Mouse (Mus musculus) ES-E14 (cell line): ENCODE measurements around the gene E2f2. TPM values are rescaled to one million over a fixed set of nuclear protein-coding genes. Genes with fewer than 3 reads are reported as not detected.

Experiments
- DNase-seq: peaks from one replicate; pipeline ENCODE4 v3.0.0-alpha.2; 2013; ENCODE audit warnings: low read depth, low spot score
- H3K27ac ChIP-seq: 2 replicates; pipeline ENCODE4 v1.5.1; 2012; ENCODE audit warnings: low read depth, mild to moderate bottlenecking, low read length, moderate library complexity, mixed read lengths; ENCODE audit not compliant: poor library complexity, insufficient read depth, severe bottlenecking
- H3K36me3 ChIP-seq: 2 replicates; pipeline ENCODE4 v1.6.1; 2012; ENCODE audit warnings: mild to moderate bottlenecking, low read length, moderate library complexity, mixed read lengths; ENCODE audit not compliant: control insufficient read depth, poor library complexity, insufficient read depth, severe bottlenecking
- H3K4me1 ChIP-seq, 2 experiments: fragments of 150-350 bp in 1 of 2; sonication (generic) in 1 of 2; 2 replicates each; pipeline ENCODE4 v1.6.1; 2012; ENCODE audit warnings: low read length in 2 of 2, mild to moderate bottlenecking in 1 of 2, mixed read lengths in 1 of 2; ENCODE audit not compliant: control insufficient read depth in 2 of 2, insufficient read depth in 2 of 2, poor library complexity in 1 of 2
- H3K4me3 ChIP-seq, 2 experiments: fragments of 150-350 bp in 1 of 2; sonication (generic) in 1 of 2; 2 replicates each; pipeline ENCODE4 v1.5.1; 2012; ENCODE audit warnings: low read length in 2 of 2, low read depth in 1 of 2, mild to moderate bottlenecking in 1 of 2, mixed read lengths in 1 of 2; ENCODE audit not compliant: insufficient read depth in 1 of 2, poor library complexity in 1 of 2, severe bottlenecking in 1 of 2
- H3K9ac ChIP-seq: 2 replicates; pipeline ENCODE4 v1.6.1; 2012; ENCODE audit warnings: low read depth, mild to moderate bottlenecking, low read length, mixed read lengths; ENCODE audit not compliant: poor library complexity, insufficient read depth, severe bottlenecking
- H3K9me3 ChIP-seq: fragments of 150-350 bp; sonication (generic); 2 replicates; pipeline ENCODE4 v1.6.1; 2012; ENCODE audit warnings: low read depth, mild to moderate bottlenecking, low read length; ENCODE audit not compliant: control insufficient read depth, insufficient read depth
- CHD2 ChIP-seq: IDR thresholded peaks from 2 replicates; pipeline ENCODE4 v1.6.1; 2014; ENCODE audit warnings: mild to moderate bottlenecking, low read depth, low read length, inconsistent platforms
- HCFC1 ChIP-seq: IDR thresholded peaks from 2 replicates; pipeline ENCODE4 v1.6.1; 2012; ENCODE audit warnings: low read length, inconsistent platforms, borderline replicate concordance; ENCODE audit not compliant: insufficient read depth
- MAFK ChIP-seq: IDR thresholded peaks from 2 replicates; pipeline ENCODE4 v1.6.1; 2014; ENCODE audit warnings: mild to moderate bottlenecking, low read depth, low read length, inconsistent platforms; ENCODE audit not compliant: insufficient read depth
- ZC3H11A ChIP-seq: IDR thresholded peaks from 2 replicates; pipeline ENCODE4 v1.6.1; 2012; ENCODE audit warnings: low read depth, mild to moderate bottlenecking, inconsistent platforms, low read length, borderline replicate concordance
- ZNF384 ChIP-seq: IDR thresholded peaks from 2 replicates; pipeline ENCODE4 v1.6.1; 2012; ENCODE audit warnings: low read depth, low read length, inconsistent platforms
- in situ Hi-C, 2 experiments: fragments of 600-800 bp; cut with MboI; formaldehyde crosslinking; loops; one replicate each; pipeline ENCODE4 v1.15.1; 2025; ENCODE audit warnings: low sequenced_read_pairs in 2 of 2, inconsistent platforms in 1 of 2; ENCODE audit not compliant: unreplicated experiment in 2 of 2
- total RNA-seq: library from RNA; depleted of rRNA; stranded (reverse); fragments of 300-350 nt; gene quantifications from 2 replicates; pipeline ENCODE4 v1.2.3, GENCODE M21; 2012

E2f2 gene
- total RNA-seq, 1 experiment, result 7.5 TPM

- DNase-seq, result no peak
- in situ Hi-C loops, result no loop called here
- no peaks in the 10 kb centered on the region for H3K36me3 ChIP-seq
- H3K4me3 ChIP-seq, result no peak overlapping the region
- no peak overlapping the region for H3K9ac ChIP-seq
- no peak for TF ChIP-seq ZC3H11A
- TF ChIP-seq ZNF384, result no peak
- no peak for TF ChIP-seq HCFC1
- no peak for TF ChIP-seq CHD2
- H3K9me3 ChIP-seq, result no peaks in the 10 kb centered on the region
- H3K27ac ChIP-seq, result no peak overlapping the region
- no peaks in the 10 kb centered on the region for H3K4me1 ChIP-seq
These were observed 46.2 kb upstream of the E2f2 start for GRCm38 (mm10) chr4:136126019-136126418.

- no peaks in the 10 kb centered on the region for H3K36me3 ChIP-seq
- no peak overlapping the region for H3K27ac ChIP-seq
- H3K9ac ChIP-seq, result no peak overlapping the region
- no peak for TF ChIP-seq MAFK
- TF ChIP-seq CHD2, result no peak
- no peak for TF ChIP-seq HCFC1
- TF ChIP-seq ZNF384, result no peak
- TF ChIP-seq ZC3H11A, result no peak
- no peak overlapping the region for H3K4me3 ChIP-seq
- H3K9me3 ChIP-seq, result no peaks in the 10 kb centered on the region
- in situ Hi-C loops, result no loop called here
- DNase-seq, result no peak
- H3K4me1 ChIP-seq, result no peaks in the 10 kb centered on the region
These were observed 44.5 kb upstream of the E2f2 start for GRCm38 (mm10) chr4:136127670-136128069.

GRCm38 (mm10) chr4:136129842-136130241 lies 42.4 kb upstream of the E2f2 start:
- H3K36me3 ChIP-seq, result no peaks in the 10 kb centered on the region
- no peak overlapping the region for H3K9ac ChIP-seq
- no peak for DNase-seq
- in situ Hi-C loops, result no loop called here
- TF ChIP-seq ZC3H11A (no peak), MAFK (no peak), ZNF384 (no peak), CHD2 (no peak), HCFC1 (no peak)
- H3K27ac ChIP-seq, result no peak overlapping the region
- H3K4me3 ChIP-seq, result no peak overlapping the region
- no peaks in the 10 kb centered on the region for H3K9me3 ChIP-seq
- H3K4me1 ChIP-seq, result peaks cover 0 to 5% of the 10 kb centered on the region in 2 experiments; a peak in 1 of 4 replicates

DNA sequence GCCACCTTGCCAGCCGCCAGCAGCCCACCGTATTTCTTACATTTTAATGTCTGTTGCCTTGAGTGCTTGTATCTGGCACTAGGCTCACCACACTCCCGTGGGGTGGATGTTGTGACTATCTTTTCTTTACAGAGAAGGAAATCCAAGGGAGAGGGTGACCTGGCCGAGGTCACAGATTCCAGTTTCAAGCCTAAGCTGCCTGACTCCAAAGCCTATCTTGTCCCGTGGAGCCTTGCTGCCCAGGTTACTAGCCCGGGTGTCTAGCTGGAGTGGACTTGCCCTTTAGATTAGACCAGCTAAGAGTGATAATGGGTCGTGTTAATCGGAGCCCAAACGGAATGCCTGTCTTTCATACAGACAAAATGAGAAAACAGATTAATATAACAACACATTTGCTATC lies 38.4 kb upstream of the E2f2 start:
- Histone ChIP-seq H3K4me3 (no peak overlapping the region), H3K9me3 (no peaks in the 10 kb centered on the region), H3K36me3 (no peaks in the 10 kb centered on the region), H3K27ac (no peak overlapping the region), H3K4me1 (peaks cover 0 to 8% of the 10 kb centered on the region in 2 experiments; a peak in 1 of 4 replicates), H3K9ac (no peak overlapping the region)
- in situ Hi-C loops, result no loop called here
- DNase-seq, result no peak
- TF ChIP-seq ZC3H11A (no peak), ZNF384 (no peak), MAFK (no peak), CHD2 (no peak), HCFC1 (no peak)

DNA sequence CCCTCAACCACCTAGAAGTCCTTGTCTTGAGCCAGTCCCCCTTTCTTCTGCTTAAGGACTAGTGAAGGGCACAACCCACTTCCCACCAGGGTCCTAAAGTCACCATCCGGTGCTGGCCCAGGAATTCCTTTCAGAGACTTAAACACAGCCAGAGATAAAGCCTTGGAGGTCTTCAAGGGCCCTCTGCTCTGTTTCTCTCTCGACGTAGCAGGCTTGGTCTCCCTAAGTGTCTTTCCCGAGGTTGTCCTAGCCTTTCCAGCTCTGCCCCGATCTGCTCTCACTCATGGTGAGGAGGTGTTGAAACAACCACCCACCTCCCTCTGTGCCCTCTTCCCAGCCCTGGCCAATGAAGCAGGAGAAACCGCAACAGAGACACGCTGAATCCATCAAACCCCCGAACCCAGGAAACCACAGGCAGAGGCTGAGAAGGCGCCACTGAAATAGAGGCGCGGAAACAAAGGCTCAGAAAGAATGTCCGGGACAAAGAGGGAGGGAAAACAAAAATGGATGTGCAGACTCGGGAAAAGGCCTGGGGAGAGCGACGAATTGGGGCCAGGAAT lies 37.7 kb upstream of the E2f2 start:
- Histone ChIP-seq H3K27ac (no peak overlapping the region), H3K4me1 (peaks cover 0 to 8% of the 10 kb centered on the region in 2 experiments; a peak in 1 of 4 replicates), H3K4me3 (peak overlapping the region; percentile 59 to 64), H3K36me3 (no peaks in the 10 kb centered on the region), H3K9ac (peak overlapping the region; percentile 27; the same call in 1 of the 2 replicates), H3K9me3 (no peaks in the 10 kb centered on the region)
- in situ Hi-C loops, result no loop called here
- TF ChIP-seq ZC3H11A, result no peak
- TF ChIP-seq CHD2, result no peak
- TF ChIP-seq MAFK, result no peak
- no peak for TF ChIP-seq HCFC1
- no peak for TF ChIP-seq ZNF384
- no peak for DNase-seq
